Mouse (Mus musculus) hindbrain, postnatal 0 days (tissue): ENCODE data around the gene Usf3. TPM values are rescaled to one million over a fixed set of nuclear protein-coding genes. Genes with fewer than 3 reads are reported as not detected.

Experiments used
- ATAC-seq: fragments of 200-750 bp; cut with Nextera tagmentation; 2 replicates; pipeline ENCODE4 v1.8.0; 2017; ENCODE audit warnings: mild to moderate bottlenecking, moderate TSS enrichment, moderate library complexity
- DNase-seq: peaks from one replicate; pipeline ENCODE4 v3.0.0-alpha.2; 2015; ENCODE audit warnings: low spot score
- H3K27ac ChIP-seq: fragments of 300-500 bp; sonication (generic); 2 replicates; pipeline ENCODE4 v1.5.1; 2014; ENCODE audit warnings: mild to moderate bottlenecking
- H3K27me3 ChIP-seq: fragments of 300-500 bp; sonication (generic); 2 replicates; pipeline ENCODE4 v1.6.1; 2014; ENCODE audit warnings: low read length, mixed read lengths; ENCODE audit not compliant: insufficient read depth
- H3K36me3 ChIP-seq: fragments of 300-500 bp; sonication (generic); 2 replicates; pipeline ENCODE4 v1.6.1; 2014; ENCODE audit warnings: low read length, mixed read lengths; ENCODE audit not compliant: insufficient read depth
- H3K4me1 ChIP-seq: fragments of 300-500 bp; sonication (generic); 2 replicates; pipeline ENCODE4 v1.6.1; 2014; ENCODE audit warnings: antibody characterized with exemption, low read length, mixed read lengths; ENCODE audit not compliant: insufficient read depth
- H3K4me2 ChIP-seq: fragments of 300-500 bp; sonication (generic); 2 replicates; pipeline ENCODE4 v1.6.1; 2014; ENCODE audit warnings: low read depth, mild to moderate bottlenecking, low read length, moderate library complexity, mixed read lengths
- H3K4me3 ChIP-seq: fragments of 300-500 bp; sonication (generic); 2 replicates; pipeline ENCODE4 v1.5.1; 2014; ENCODE audit warnings: low read length
- H3K9ac ChIP-seq: fragments of 300-500 bp; sonication (generic); replicated peaks from 2 replicates; pipeline ENCODE4 v1.6.1; 2014; ENCODE audit warnings: mild to moderate bottlenecking, low read length, moderate library complexity, mixed read lengths
- H3K9me3 ChIP-seq: fragments of 300-500 bp; sonication (generic); 2 replicates; pipeline ENCODE4 v1.6.1; 2016; ENCODE audit warnings: low read length, mixed read lengths
- CTCF ChIP-seq: IDR thresholded peaks from 2 replicates; pipeline ENCODE4 v1.5.1; 2016; ENCODE audit warnings: antibody characterized with exemption, control low read depth, low read depth
- WGBS: fragments of 180-500 bp; shearing (Covaris S2); extraction: QIAGEN DNeasy Blood & Tissue Kit; methylation state at CpG from one replicate; pipeline ENCODE4 v1.1.7; 2014; 5-methylcytosine and 5-hydroxymethylcytosine counted together
- polyA plus RNA-seq: library from polyadenylated mRNA; unstranded; fragments of >200 nt; fragmentation: Nextera tagmentation; extraction: Ambion mirVana; gene quantifications from 2 replicates; pipeline ENCODE4 v1.2.1, GENCODE M21; 2015
- total RNA-seq: library from RNA; depleted of rRNA; stranded (reverse); fragments of >200 nt; gene quantifications from 2 replicates; pipeline ENCODE4 v1.2.3, GENCODE M21; 2014; rRNA removed

Gene Usf3
- 13.8 and 14.1 TPM in 2 replicates for total RNA-seq
- polyA plus RNA-seq, result 1.9 and 2.4 TPM in 2 replicates

DNA sequence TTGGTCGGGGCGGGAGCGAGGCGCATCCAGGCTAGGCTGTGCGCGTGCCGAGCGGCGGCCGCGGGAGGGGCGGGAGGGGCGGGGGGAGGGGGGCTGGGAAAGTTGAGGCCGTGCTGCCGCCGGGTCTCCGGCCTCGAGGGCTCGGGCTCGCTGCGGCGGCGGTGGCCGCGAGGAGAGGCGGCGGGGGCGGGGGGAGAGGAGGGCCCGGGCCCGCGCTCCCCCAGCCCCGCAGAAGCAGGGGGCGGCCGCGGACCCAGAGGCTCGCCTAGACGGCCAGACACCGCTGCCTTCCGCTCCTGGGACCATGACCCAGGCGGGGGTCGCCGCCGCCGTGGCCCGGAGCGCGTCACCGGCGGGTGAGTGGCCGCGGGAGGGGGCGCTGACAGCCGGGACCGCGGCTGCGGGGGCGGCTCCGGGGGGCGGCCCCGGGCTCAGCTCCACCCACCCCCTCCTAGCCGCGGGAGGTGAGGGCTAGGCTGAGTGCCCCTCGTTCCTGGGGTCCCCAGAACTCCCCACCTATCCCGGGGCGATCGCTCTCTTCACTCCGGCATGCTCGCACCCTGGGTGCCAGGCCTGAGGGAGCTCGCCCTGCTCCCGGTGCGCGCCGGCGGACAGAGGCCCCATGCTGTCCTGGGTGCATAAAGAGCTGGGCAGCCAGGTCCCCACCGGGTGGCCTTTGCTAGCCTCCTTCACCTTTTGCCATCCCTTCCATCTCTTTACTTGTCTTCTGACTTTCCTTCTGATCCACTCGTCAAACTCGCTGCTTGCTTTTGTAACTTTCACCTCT is at the start of gene Usf3:
TSS of gene Usf3 (plus strand) at position 92 of the 787 bp plus-strand sequence.
- peak within 1 kb of the TSS; percentile 90 for H3K4me3 ChIP-seq
- DNase-seq (peak; percentile 51), ATAC-seq (peak; percentile 76)
- peak within 1 kb of the TSS; percentile 92 for H3K4me2 ChIP-seq
- no peaks in the 10 kb centered on the region for H3K36me3 ChIP-seq
- no peaks in the 10 kb centered on the region for H3K27me3 ChIP-seq
- H3K9me3 ChIP-seq, result no peaks in the 10 kb centered on the region
- 0 out of 2 replicates have a peak, but pooled peaks cover 6% of the 10 kb centered on the region for H3K4me1 ChIP-seq
- peak within 1 kb of the TSS; percentile 92 for H3K9ac ChIP-seq
- under 1% methylated on average over 39 of the region's 77 CpGs for WGBS
- TF ChIP-seq CTCF, result no peak
- H3K27ac ChIP-seq, result peak within 1 kb of the TSS; percentile 89

DNA sequence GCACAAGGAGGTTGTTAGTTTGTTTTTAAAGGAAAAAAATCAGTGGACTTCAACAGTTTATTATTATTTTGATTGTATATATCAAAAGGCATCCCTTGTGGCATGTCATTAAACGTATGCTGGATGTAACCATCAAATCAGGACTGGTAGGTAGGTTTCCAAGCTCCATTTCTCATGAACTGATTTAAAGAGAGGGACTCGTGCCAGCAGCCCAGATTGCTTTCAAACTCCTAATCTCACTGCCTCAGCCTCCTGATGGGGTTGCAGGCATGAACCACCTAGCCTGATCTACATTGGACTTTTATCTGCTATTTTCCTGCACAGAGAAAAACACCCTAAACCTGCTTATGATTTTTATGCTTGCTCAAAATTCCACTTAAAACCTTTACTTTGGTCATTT is 49.3 kb upstream of the Usf3 start:
- ATAC-seq (no peak), DNase-seq (no peak)
- no peaks in the 10 kb centered on the region for H3K9me3 ChIP-seq
- H3K4me1 ChIP-seq, result no peaks in the 10 kb centered on the region
- H3K36me3 ChIP-seq, result no peaks in the 10 kb centered on the region
- no peak overlapping the region for H3K9ac ChIP-seq
- 66% methylated on average over 2 of the region's 2 CpGs for WGBS
- H3K4me2 ChIP-seq, result no peak overlapping the region
- H3K27me3 ChIP-seq, result no peaks in the 10 kb centered on the region
- no peak for TF ChIP-seq CTCF
- H3K4me3 ChIP-seq, result no peak overlapping the region
- H3K27ac ChIP-seq, result no peak overlapping the region

DNA sequence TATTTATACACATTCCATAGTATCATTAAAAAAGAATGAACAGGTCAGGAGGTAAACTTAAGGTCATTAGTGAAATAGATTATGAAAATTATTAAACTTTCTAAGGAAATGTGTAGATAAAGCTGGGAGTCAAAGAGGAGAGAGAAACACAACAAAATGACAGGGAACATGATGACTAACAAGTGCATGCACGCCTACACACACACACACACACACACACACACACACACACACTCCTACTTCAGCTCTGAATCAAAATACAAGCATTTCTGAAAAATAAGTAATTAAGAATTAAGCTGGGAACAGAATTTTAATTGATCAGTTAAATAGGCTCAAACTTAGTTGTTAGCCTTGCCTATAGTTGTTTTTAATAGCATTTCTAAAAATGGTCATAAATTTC is 48.3 kb upstream of the Usf3 start:
- no peak for ATAC-seq
- WGBS, result 91% methylated on average over 1 of the region's 1 CpGs
- H3K4me2 ChIP-seq, result no peak overlapping the region

GRCm38 (mm10) chr16:44125436-44125835 is 47.6 kb upstream of the Usf3 start:
- Histone ChIP-seq H3K4me3 (no peak overlapping the region), H3K36me3 (no peaks in the 10 kb centered on the region), H3K9me3 (no peaks in the 10 kb centered on the region), H3K27ac (no peak overlapping the region), H3K4me1 (no peaks in the 10 kb centered on the region), H3K9ac (no peak overlapping the region), H3K27me3 (no peaks in the 10 kb centered on the region), H3K4me2 (no peak overlapping the region)
- WGBS, result 93% methylated on average over 2 of the region's 2 CpGs
- DNase-seq, result no peak
- no peak for ATAC-seq
- no peak for TF ChIP-seq CTCF

More for the DNA sequence above, 48.3 kb upstream of the Usf3 start:
- no peaks in the 10 kb centered on the region for H3K36me3 ChIP-seq
- no peaks in the 10 kb centered on the region for H3K4me1 ChIP-seq
- H3K9ac ChIP-seq, result no peak overlapping the region
- H3K4me3 ChIP-seq, result no peak overlapping the region
- DNase-seq, result no peak
- no peaks in the 10 kb centered on the region for H3K27me3 ChIP-seq
- no peak for TF ChIP-seq CTCF
- no peaks in the 10 kb centered on the region for H3K9me3 ChIP-seq
- no peak overlapping the region for H3K27ac ChIP-seq

- Histone ChIP-seq H3K9ac (no peak overlapping the region), H3K9me3 (no peaks in the 10 kb centered on the region), H3K4me1 (no peaks in the 10 kb centered on the region), H3K36me3 (no peaks in the 10 kb centered on the region), H3K4me3 (no peak overlapping the region), H3K27ac (no peak overlapping the region), H3K27me3 (no peaks in the 10 kb centered on the region), H3K4me2 (no peak overlapping the region)
- no peak for TF ChIP-seq CTCF
- 55% methylated on average over 4 of the region's 4 CpGs for WGBS
- DNase-seq (no peak), ATAC-seq (no peak)
These were observed 46.6 kb upstream of the Usf3 start for GRCm38 (mm10) chr16:44126437-44126836.

DNA sequence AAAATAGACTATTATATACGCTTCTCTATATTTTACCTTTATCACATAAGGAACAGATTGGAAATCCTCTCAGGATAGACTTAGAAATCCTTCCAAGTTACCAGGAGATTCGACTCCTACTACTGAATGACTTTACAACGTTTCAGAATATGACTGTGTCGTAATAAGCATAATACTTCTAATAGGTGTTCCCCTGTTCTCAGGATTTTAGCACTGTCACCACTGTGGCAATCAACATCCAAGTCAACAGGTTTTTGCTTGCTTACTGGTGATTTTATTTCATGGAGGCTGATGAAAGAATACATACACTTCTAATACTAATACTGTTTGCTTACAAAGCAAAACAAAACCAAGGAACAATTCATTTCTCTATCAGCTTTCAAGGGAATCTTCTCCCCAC is 40.7 kb upstream of the Usf3 start:
- DNase-seq, result no peak
- Histone ChIP-seq H3K9ac (no peak overlapping the region), H3K27me3 (no peaks in the 10 kb centered on the region), H3K27ac (no peak overlapping the region), H3K4me2 (no peak overlapping the region), H3K36me3 (no peaks in the 10 kb centered on the region), H3K4me3 (no peak overlapping the region), H3K9me3 (no peaks in the 10 kb centered on the region), H3K4me1 (peaks cover 3% of the 10 kb centered on the region; the same call in 1 of the 2 replicates)
- no peak for ATAC-seq
- TF ChIP-seq CTCF, result no peak
- WGBS, result 86% methylated on average over 4 of the region's 4 CpGs

GRCm38 (mm10) chr16:44133187-44133586 is 39.9 kb upstream of the Usf3 start:
- Histone ChIP-seq H3K36me3 (no peaks in the 10 kb centered on the region), H3K4me3 (no peak overlapping the region), H3K4me2 (no peak overlapping the region), H3K4me1 (peaks cover 3% of the 10 kb centered on the region; the same call in 1 of the 2 replicates), H3K9ac (no peak overlapping the region), H3K27me3 (no peaks in the 10 kb centered on the region), H3K9me3 (no peaks in the 10 kb centered on the region), H3K27ac (no peak overlapping the region)
- WGBS, result 89% methylated on average over 3 of the region's 3 CpGs
- ATAC-seq, result no peak
- DNase-seq, result no peak
- no peak for TF ChIP-seq CTCF
